Mouse (Mus musculus): ENCODE measurements around the gene Wdr91.
A peak's percentile ranks its signal among the peaks of the same experiment; 100 is the strongest.

Wdr91 gene

DNA sequence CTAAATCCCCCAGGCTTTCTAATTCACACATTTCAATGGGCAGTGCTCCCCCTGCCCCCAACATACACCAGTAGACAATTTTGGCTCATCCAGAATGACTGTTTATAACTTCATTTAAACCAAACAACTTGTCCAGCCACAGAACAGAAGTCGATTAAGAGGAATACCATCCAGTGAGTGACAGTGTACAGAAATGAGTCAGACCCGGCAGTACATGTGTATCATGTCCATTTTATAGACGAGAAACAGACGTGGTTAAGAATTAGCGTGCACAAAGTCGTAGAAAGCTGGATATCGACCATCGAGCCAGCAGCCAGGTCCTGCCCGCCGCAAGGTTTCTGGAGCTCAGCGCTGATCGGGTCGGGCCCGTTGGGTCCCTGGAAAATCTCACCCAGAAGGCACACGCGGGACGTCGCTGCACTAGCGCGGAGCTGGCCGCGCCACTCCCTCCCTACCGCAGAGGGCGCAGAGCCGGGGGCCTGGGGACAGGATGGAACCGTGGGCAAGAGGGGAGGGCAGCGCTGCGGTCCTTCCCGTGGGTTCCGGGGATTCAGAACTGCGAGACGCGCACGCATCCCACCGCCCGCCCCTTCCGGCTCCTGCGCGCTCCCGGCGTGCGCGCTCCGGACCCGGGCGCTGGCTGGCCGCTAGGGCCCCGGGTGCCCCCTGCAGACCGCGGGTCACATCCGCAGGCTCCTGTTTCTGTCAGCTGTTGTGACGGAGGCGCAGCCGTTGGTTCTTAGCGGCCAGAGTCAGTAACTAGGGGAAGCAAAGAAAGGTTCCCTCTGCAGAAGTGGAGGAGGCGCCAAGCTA lies 33.0 kb downstream of the Wdr91 start, which contains the start of gene Cyren:
Gene Cyren, minus strand, starts transcription at position 552 of the 813 bp plus-strand sequence.
- DNase-seq = peak; percentile 97

GRCm38 (mm10) chr6:34876835-34877156 lies 33.9 kb downstream of the Wdr91 start:
- DNase-seq = no peak

DNA sequence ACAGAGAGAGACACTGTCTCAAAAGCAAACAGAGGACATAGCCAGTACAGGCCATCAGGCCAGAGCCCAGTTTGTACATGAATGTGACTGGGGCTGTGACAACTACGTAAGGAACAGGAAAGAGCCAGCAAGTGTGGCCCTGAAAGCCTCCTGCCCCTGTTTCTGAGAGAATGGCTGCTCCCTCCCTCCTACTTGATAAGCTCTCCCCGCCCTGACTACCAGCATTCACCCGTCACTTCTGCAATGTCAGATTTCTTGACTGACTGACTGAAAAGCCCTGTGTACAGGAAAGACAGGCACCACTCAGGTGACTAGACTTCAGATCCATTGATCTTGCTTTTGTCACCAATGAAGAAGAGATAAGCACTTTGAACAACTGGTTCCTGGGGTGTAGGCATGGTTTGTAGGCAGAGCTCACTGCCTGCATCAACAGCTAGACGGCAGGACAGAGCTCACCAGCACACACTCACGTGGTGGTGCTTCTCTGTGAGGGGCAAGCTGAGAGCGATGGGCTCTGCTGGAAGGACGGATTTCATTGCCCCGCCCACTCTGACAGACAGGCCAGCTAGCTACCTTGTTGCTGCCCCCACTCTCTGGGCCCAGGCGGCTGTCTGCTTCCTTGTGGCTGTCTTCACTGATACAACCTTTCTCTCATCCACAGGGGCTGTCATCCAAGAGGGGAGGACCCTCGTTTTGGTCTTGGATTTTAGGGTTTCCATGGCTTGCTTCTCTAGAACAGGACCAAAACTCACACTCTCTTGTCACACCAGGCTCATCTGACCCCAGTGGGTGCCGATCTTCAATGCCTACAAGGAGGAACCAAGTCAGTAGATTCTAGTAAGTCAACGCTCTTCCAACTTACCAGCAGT lies 34.5 kb downstream of the Wdr91 start:
- DNase-seq = no peak

GRCm38 (mm10) chr6:34875268-34875761 lies 35.4 kb downstream of the Wdr91 start:
- DNase-seq = no peak

DNA sequence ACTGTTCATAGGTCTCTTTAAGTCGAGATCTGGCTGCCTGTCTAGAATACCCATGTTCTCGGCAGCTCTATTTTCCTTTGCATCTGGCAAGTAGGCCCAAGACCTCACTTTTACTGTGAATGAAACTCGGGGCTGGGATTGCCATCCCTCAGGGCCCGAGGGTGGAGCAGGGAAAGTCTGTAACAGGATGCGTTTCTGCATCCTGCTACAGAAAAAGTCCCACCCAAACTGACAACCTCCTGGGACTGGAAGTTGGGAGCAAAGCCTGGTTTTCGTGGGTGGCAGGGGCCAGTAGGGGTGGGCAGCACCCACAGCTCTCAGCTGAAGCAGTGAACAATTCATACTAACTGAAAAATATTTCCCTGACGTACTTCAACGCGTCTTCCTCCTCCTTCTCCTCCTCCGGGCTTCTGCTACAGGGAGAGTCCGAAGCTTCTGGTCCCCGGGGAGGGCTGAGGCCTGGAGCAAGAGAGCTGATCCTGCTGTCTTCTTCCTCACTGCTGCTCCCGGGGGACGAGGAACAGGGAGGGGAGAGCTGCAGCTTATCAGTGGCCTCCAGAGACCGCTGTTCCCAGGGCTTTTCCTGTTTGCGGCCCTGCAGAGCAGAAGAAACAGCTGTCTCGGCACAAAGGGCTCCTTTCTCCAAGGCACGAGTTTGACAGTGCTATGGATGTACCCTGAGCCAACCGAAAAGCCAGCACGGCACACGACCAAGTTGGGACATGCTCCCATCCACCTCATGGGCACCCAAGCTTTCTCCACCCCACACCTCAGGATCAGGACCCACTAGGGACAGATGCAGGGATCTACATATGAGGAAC lies 36.4 kb downstream of the Wdr91 start:
- no peak for DNase-seq

DNA sequence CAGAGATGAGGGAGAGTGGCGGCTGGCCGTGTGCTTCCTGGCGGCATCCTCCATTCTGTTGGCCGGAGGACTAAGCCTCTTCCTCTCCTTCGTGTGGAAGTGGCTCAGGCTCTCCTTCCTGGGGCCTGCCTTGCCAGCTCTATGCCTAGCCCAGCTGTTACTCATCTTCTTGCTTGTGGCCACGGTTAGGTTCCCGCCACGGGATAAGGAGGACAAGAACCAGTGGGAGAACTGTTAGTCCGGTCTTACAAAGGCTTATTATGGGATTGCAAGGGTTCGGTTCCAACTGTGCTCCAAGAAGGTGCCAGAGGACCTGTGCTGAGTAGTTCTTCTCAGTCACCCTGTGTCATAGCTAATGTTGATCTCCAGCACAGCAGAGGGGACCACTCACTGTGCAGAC lies 37.8 kb downstream of the Wdr91 start:
- DNase-seq = no peak

- no peak for DNase-seq
These were observed 38.7 kb downstream of the Wdr91 start for GRCm38 (mm10) chr6:34871929-34872328.

- no peak for DNase-seq
These were observed 40.0 kb downstream of the Wdr91 start for GRCm38 (mm10) chr6:34870724-34871123.

GRCm38 (mm10) chr6:34870136-34870535 lies 40.5 kb downstream of the Wdr91 start:
- DNase-seq = no peak

GRCm38 (mm10) chr6:34869225-34869915 lies 41.3 kb downstream of the Wdr91 start:
- no peak for DNase-seq

GRCm38 (mm10) chr6:34868507-34869217 lies 42.0 kb downstream of the Wdr91 start:
- DNase-seq = no peak

GRCm38 (mm10) chr6:34867995-34868350 lies 42.7 kb downstream of the Wdr91 start:
- DNase-seq = no peak

GRCm38 (mm10) chr6:34867301-34867994 lies 43.2 kb downstream of the Wdr91 start:
- no peak for DNase-seq

DNA sequence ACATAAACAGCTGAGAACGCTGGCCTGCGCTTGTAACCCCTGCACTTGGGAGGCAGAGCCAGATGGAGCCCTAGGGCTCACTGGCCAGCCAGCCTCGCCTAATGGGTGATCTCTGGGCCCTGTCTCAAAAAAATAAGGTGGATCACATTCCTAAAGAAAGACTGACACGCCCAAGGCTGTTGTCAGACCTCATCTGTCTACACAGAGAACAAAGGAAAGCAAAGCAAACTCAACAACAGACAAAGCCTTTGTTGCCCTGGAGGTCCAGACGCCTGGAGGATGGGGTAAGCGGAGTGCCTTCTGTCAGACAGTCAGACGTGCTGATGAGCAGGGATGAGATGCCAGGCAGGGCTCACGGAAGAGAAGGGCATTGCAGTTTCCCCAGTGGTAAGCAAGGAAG lies 43.9 kb downstream of the Wdr91 start:
- peak; percentile 70 for DNase-seq

GRCm38 (mm10) chr6:34865711-34866593 lies 44.7 kb downstream of the Wdr91 start:
- DNase-seq = no peak

GRCm38 (mm10) chr6:34865213-34865612 lies 45.5 kb downstream of the Wdr91 start:
- no peak for DNase-seq

DNA sequence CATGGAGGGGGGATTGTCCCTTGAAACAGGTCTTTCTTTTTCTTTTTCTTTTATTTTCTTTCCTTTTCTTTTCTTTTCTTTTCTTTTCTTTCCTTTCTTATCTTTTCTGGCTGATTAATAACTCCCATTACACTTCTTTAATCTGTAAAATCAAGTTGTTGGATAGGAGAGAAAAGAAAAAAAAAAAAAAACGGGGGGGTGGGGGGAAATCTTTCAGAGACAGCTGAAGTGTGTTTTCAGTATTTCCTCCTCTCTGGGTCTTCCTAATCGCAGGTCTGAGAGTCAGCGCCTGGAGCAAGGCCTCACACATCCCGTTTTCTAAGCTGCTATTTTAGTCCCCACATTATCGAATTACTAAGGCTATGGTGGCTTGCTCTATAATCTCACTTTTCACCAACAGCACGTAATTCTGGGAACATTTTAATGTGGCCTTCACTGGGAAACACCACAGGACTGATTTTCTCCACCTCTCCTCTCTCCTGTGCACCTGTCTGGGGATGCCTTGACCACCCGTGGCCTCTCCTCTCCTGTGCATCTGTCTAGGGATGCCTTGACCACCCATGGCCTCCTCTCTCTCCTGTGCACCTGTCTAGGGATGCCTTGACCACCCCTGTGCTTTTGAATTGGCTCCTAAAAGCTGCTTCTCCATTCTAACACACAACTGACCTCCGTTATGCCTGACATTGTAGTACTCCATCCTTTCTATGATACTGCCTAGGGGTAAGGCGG lies 46.7 kb downstream of the Wdr91 start:
- no peak for DNase-seq

GRCm38 (mm10) chr6:34862791-34863403 lies 47.8 kb downstream of the Wdr91 start, which contains the start of gene Tmem140:
Gene Tmem140 (plus strand): TSS chr6:34863146.
- no peak for DNase-seq

DNA sequence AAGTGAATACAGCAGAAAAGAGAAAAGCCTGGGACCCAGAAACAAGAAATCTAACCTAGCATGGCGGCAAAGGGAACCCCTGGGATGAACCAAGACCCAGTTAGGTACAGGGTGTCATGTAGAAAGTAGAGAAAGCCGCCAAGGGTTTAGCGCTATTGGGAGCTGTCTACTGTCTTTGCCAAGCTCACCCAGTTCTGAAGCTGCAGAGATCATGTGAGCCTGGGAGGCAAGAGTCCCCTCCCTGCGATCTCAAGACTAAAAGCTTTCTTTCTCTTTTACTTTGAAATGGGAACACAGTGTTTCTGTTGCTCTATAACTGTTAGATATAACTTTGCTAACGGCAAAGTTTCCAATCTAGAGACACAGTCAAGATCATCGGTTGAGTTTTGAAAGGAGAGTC lies 48.3 kb downstream of the Wdr91 start:
- DNase-seq = no peak

All from retina, postnatal 1 day (tissue).